Mouse (Mus musculus) C2C12 (cell line): Measurements from ENCODE around the gene Swi5. TPM values are rescaled to one million over a fixed set of nuclear protein-coding genes. Genes with fewer than 3 reads are reported as not detected.

Experiments used
- H3K27me3 ChIP-seq: one replicate; pipeline ENCODE4 v1.6.1; 2011; ENCODE audit not compliant: control insufficient read depth, insufficient read depth, insufficient read length
- H3K36me3 ChIP-seq: one replicate; pipeline ENCODE4 v1.6.1; 2011; ENCODE audit not compliant: control insufficient read depth, insufficient read depth
- H3K4me3 ChIP-seq: one replicate; pipeline ENCODE4 v1.5.1; 2011; ENCODE audit warnings: mild to moderate bottlenecking, control low read depth; ENCODE audit not compliant: poor library complexity, insufficient read depth, severe bottlenecking
- H3K79me2 ChIP-seq: one replicate; pipeline ENCODE4 v1.6.1; 2011; ENCODE audit not compliant: control insufficient read depth, insufficient read depth
- H3K79me3 ChIP-seq: one replicate; pipeline ENCODE4 v1.6.1; 2011; ENCODE audit warnings: low read depth, control low read depth
- H3ac ChIP-seq: one replicate; pipeline ENCODE3; 2011; ENCODE audit warnings: low read depth; ENCODE audit not compliant: control insufficient read depth, insufficient read length
- CEBPB ChIP-seq: IDR thresholded peaks from one replicate; pipeline ENCODE4 v1.6.1; 2011; ENCODE audit warnings: low read depth, mild to moderate bottlenecking, control low read depth, moderate library complexity
- CTCF ChIP-seq: IDR thresholded peaks from one replicate; pipeline ENCODE4 v1.5.1; 2011; ENCODE audit not compliant: control insufficient read depth, insufficient read depth, insufficient read length
- FOSL1 ChIP-seq: IDR thresholded peaks from one replicate; pipeline ENCODE4 v1.8.0; 2011; ENCODE audit warnings: mild to moderate bottlenecking, low read length; ENCODE audit not compliant: poor library complexity, insufficient read depth, severe bottlenecking
- MAX ChIP-seq: IDR thresholded peaks from one replicate; pipeline ENCODE4 v1.6.1; 2011; ENCODE audit warnings: mild to moderate bottlenecking, control low read depth
- MYOD1 ChIP-seq: IDR thresholded peaks from one replicate; pipeline ENCODE4 v1.6.1; 2011; ENCODE audit warnings: low read depth; ENCODE audit not compliant: control insufficient read depth, insufficient read length
- MYOG ChIP-seq: IDR thresholded peaks from one replicate; pipeline ENCODE4 v1.6.1; 2011; ENCODE audit not compliant: control insufficient read depth, insufficient read length; ENCODE audit errors: extremely low read depth
- USF1 ChIP-seq: IDR thresholded peaks from one replicate; pipeline ENCODE4 v1.6.1; 2011; ENCODE audit warnings: low read depth, mild to moderate bottlenecking, control low read depth, moderate library complexity
- polyA plus RNA-seq: library from polyadenylated mRNA; unstranded; fragments of >200 nt; fragmentation: generic; extraction: Trizol; gene quantifications from one replicate; pipeline ENCODE4 v1.2.1, GENCODE M21; 2012; ENCODE audit warnings: missing spikeins

The Swi5 gene
- polyA plus RNA-seq, 1 experiment = 387 TPM

GRCm38 (mm10) chr2:32307941-32308760, 20.3 kb upstream of the Swi5 start:
- TF ChIP-seq FOSL1 (no peak), MYOD1 (no peak), CTCF (peak; percentile 60), MYOG (no peak)
- Histone ChIP-seq H3K27me3 (no peaks in the 10 kb centered on the region), H3K36me3 (peaks cover 55% of the 10 kb centered on the region), H3ac (no peak overlapping the region), H3K4me3 (no peak overlapping the region), H3K79me2 (no peaks in the 10 kb centered on the region), H3K79me3 (no peaks in the 10 kb centered on the region)

- Histone ChIP-seq H3K79me2 (no peaks in the 10 kb centered on the region), H3K27me3 (no peaks in the 10 kb centered on the region), H3ac (no peak overlapping the region), H3K4me3 (no peak overlapping the region), H3K36me3 (peaks cover 63% of the 10 kb centered on the region), H3K79me3 (no peaks in the 10 kb centered on the region)
- TF ChIP-seq USF1 = no peak
- TF ChIP-seq FOSL1 = no peak
- TF ChIP-seq CEBPB = no peak
- TF ChIP-seq MYOD1 = no peak
- no peak for TF ChIP-seq MAX
- no peak for TF ChIP-seq MYOG
- TF ChIP-seq CTCF = no peak
Observed at GRCm38 (mm10) chr2:32307247-32307798, 19.4 kb upstream of the Swi5 start.

- Histone ChIP-seq H3K36me3 (peaks cover 63% of the 10 kb centered on the region), H3K4me3 (no peak overlapping the region), H3ac (no peak overlapping the region), H3K27me3 (no peaks in the 10 kb centered on the region), H3K79me3 (no peaks in the 10 kb centered on the region), H3K79me2 (no peaks in the 10 kb centered on the region)
- no peak for TF ChIP-seq MYOD1
Observed at GRCm38 (mm10) chr2:32306176-32306575, 18.3 kb upstream of the Swi5 start.

GRCm38 (mm10) chr2:32305668-32306067, 17.8 kb upstream of the Swi5 start:
- Histone ChIP-seq H3ac (no peak overlapping the region), H3K79me3 (no peaks in the 10 kb centered on the region), H3K27me3 (no peaks in the 10 kb centered on the region), H3K4me3 (peak overlapping the region; percentile 6), H3K36me3 (peaks cover 60% of the 10 kb centered on the region), H3K79me2 (no peaks in the 10 kb centered on the region)
- TF ChIP-seq CEBPB (no peak), MYOG (no peak), CTCF (no peak), MYOD1 (no peak), MAX (no peak), USF1 (no peak), FOSL1 (no peak)

GRCm38 (mm10) chr2:32304145-32304832, 16.4 kb upstream of the Swi5 start:
- Histone ChIP-seq H3K79me2 (no peaks in the 10 kb centered on the region), H3K79me3 (no peaks in the 10 kb centered on the region), H3ac (no peak overlapping the region), H3K4me3 (no peak overlapping the region), H3K36me3 (peaks cover 59% of the 10 kb centered on the region), H3K27me3 (no peaks in the 10 kb centered on the region)
- no peak for TF ChIP-seq MAX
- TF ChIP-seq MYOD1 = no peak
- TF ChIP-seq USF1 = no peak
- peak; percentile 70 for TF ChIP-seq CTCF
